Mouse (Mus musculus) lung, postnatal 0 days (tissue): Measurements from ENCODE around the gene Ss18l2.
A peak's percentile ranks its signal among the peaks of the same experiment; 100 is the strongest.

ENCODE experiments used
- CTCF ChIP-seq: IDR thresholded peaks from 2 replicates; pipeline ENCODE4 v1.5.1; 2016; ENCODE audit warnings: antibody characterized with exemption, mild to moderate bottlenecking
- EP300 ChIP-seq: IDR thresholded peaks from 2 replicates; pipeline ENCODE4 v1.6.1; 2016; ENCODE audit warnings: antibody characterized with exemption, mild to moderate bottlenecking, control low read depth

GRCm38 (mm10) chr9:121697150-121698049 lies 12.7 kb upstream of the Ss18l2 start:
- TF ChIP-seq CTCF: peak; percentile 98
- 0 out of 2 replicates have a peak, but pooled peaks have one; percentile 17 for TF ChIP-seq EP300
